Mouse (Mus musculus) MEL (cell line): ENCODE data around the gene Arid5b. TPM values are rescaled to one million over a fixed set of nuclear protein-coding genes. Genes with fewer than 3 reads are reported as not detected.

Experiments
- DNase-seq: peaks from one replicate; pipeline ENCODE4 v3.0.0; 2011; ENCODE audit warnings: low read depth, low spot score
- H3K27ac ChIP-seq: 2 replicates; pipeline ENCODE4 v1.5.1; 2012; ENCODE audit warnings: low read depth, mild to moderate bottlenecking, control low read depth, low read length, moderate library complexity; ENCODE audit not compliant: control insufficient read depth
- H3K27me3 ChIP-seq, 2 experiments: fragments of 150-350 bp in 1 of 2; sonication (generic) in 1 of 2; 2 replicates each; pipeline ENCODE4 v1.6.1; 2012; ENCODE audit warnings: low read length in 2 of 2, mild to moderate bottlenecking in 2 of 2, improper control_type of control experiment in 1 of 2, moderate library complexity in 1 of 2; ENCODE audit not compliant: insufficient read depth in 2 of 2, control insufficient read depth in 1 of 2
- H3K36me3 ChIP-seq, 2 experiments: 2 replicates each; pipeline ENCODE4 v1.6.1; 2012 to 2014; ENCODE audit warnings: low read length in 2 of 2, improper control_type of control experiment in 1 of 2, inconsistent platforms in 1 of 2, mild to moderate bottlenecking in 1 of 2; ENCODE audit not compliant: insufficient read depth in 2 of 2, control insufficient read depth in 1 of 2
- H3K4me1 ChIP-seq, 2 experiments: fragments of 150-350 bp in 1 of 2; sonication (generic) in 1 of 2; 2 replicates each; pipeline ENCODE4 v1.6.1; 2012; ENCODE audit warnings: low read length in 2 of 2, improper control_type of control experiment in 1 of 2, mild to moderate bottlenecking in 1 of 2; ENCODE audit not compliant: insufficient read depth in 2 of 2, control insufficient read depth in 1 of 2
- H3K4me3 ChIP-seq, 2 experiments: fragments of 150-350 bp in 1 of 2; sonication (generic) in 1 of 2; 2 replicates each; pipeline ENCODE4 v1.5.1; 2012; ENCODE audit warnings: low read depth in 2 of 2, low read length in 2 of 2, mild to moderate bottlenecking in 2 of 2, moderate library complexity in 2 of 2, control low read depth in 1 of 2, improper control_type of control experiment in 1 of 2; ENCODE audit not compliant: control insufficient read depth in 1 of 2, insufficient read depth in 1 of 2
- H3K79me2 ChIP-seq: 2 replicates; pipeline ENCODE4 v1.6.1; 2012; ENCODE audit warnings: mild to moderate bottlenecking, low read length, moderate library complexity; ENCODE audit not compliant: control insufficient read depth, poor library complexity, insufficient read depth
- H3K9ac ChIP-seq: 2 replicates; pipeline ENCODE4 v1.6.1; 2012; ENCODE audit warnings: low read depth, mild to moderate bottlenecking, control low read depth, low read length, moderate library complexity; ENCODE audit not compliant: control insufficient read depth, poor library complexity, severe bottlenecking
- H3K9me3 ChIP-seq: fragments of 150-350 bp; sonication (generic); replicated peaks from 2 replicates; pipeline ENCODE4 v1.6.1; 2012; ENCODE audit warnings: mild to moderate bottlenecking, low read length, improper control_type of control experiment, moderate library complexity; ENCODE audit not compliant: insufficient read depth
- BHLHE40 ChIP-seq: IDR thresholded peaks from 2 replicates; pipeline ENCODE4 v1.6.1; 2012; ENCODE audit warnings: low read depth, mild to moderate bottlenecking, inconsistent platforms, low read length, improper control_type of control experiment, borderline replicate concordance
- CTCF ChIP-seq, 3 experiments: IDR thresholded peaks in 2 of 3; conservative IDR thresholded peaks in 1 of 3; 2 replicates each; pipeline ENCODE4 v1.5.1; 2011 to 2012; ENCODE audit warnings: low read length in 3 of 3, low read depth in 2 of 3, mild to moderate bottlenecking in 2 of 3, improper control_type of control experiment in 1 of 3, inconsistent platforms in 1 of 3, mixed read lengths in 1 of 3, moderate library complexity in 1 of 3; ENCODE audit not compliant: control insufficient read depth in 1 of 3, insufficient read depth in 1 of 3, poor library complexity in 1 of 3, severe bottlenecking in 1 of 3
- E2F4 ChIP-seq: IDR thresholded peaks from 2 replicates; pipeline ENCODE4 v1.6.1; 2011; ENCODE audit warnings: low read depth, low read length, improper control_type of control experiment, borderline replicate concordance
- ELF1 ChIP-seq: IDR thresholded peaks from 2 replicates; pipeline ENCODE4 v1.6.1; 2014; ENCODE audit warnings: low read depth, mild to moderate bottlenecking, inconsistent platforms, low read length, improper control_type of control experiment, moderate library complexity
- EP300 ChIP-seq, 2 experiments: IDR thresholded peaks; 2 replicates each; pipeline ENCODE4 v1.6.1; 2011; ENCODE audit warnings: improper control_type of control experiment in 2 of 2, low read length in 2 of 2, low read depth in 1 of 2, mild to moderate bottlenecking in 1 of 2
- ETS1 ChIP-seq: IDR thresholded peaks from 2 replicates; pipeline ENCODE4 v1.6.1; 2012; ENCODE audit warnings: low read depth, mild to moderate bottlenecking, inconsistent platforms, low read length, improper control_type of control experiment, moderate library complexity
- GATA1 ChIP-seq: IDR thresholded peaks from 2 replicates; pipeline ENCODE4 v1.6.1; 2011; ENCODE audit warnings: low read depth, low read length, improper control_type of control experiment
- HCFC1 ChIP-seq: IDR thresholded peaks from 2 replicates; pipeline ENCODE4 v1.6.1; 2012; ENCODE audit warnings: low read depth, mild to moderate bottlenecking, inconsistent platforms, low read length, improper control_type of control experiment, moderate library complexity
- JUND ChIP-seq: IDR thresholded peaks from 2 replicates; pipeline ENCODE4 v1.6.1; 2011; ENCODE audit warnings: low read depth, mild to moderate bottlenecking, improper control_type of control experiment, low read length
- MAX ChIP-seq: IDR thresholded peaks from 2 replicates; pipeline ENCODE4 v1.6.1; 2011; ENCODE audit warnings: low read length, improper control_type of control experiment
- MAZ ChIP-seq: IDR thresholded peaks from 2 replicates; pipeline ENCODE4 v1.6.1; 2012; ENCODE audit warnings: low read depth, mild to moderate bottlenecking, inconsistent platforms, low read length, improper control_type of control experiment
- MEF2A ChIP-seq: IDR thresholded peaks from 2 replicates; pipeline ENCODE4 v1.6.1; 2014; ENCODE audit warnings: low read depth, mild to moderate bottlenecking, inconsistent platforms, low read length, improper control_type of control experiment; ENCODE audit not compliant: poor library complexity, insufficient replicate concordance, severe bottlenecking; ENCODE audit errors: extremely low read depth
- MXI1 ChIP-seq: IDR thresholded peaks from 2 replicates; pipeline ENCODE4 v1.6.1; 2011; ENCODE audit warnings: mild to moderate bottlenecking, low read depth, low read length, improper control_type of control experiment
- POLR2A ChIP-seq, 2 experiments: IDR thresholded peaks; 2 replicates each; pipeline ENCODE4 v1.6.1; 2011 to 2012; ENCODE audit warnings: low read length in 2 of 2, mild to moderate bottlenecking in 2 of 2, control low read depth in 1 of 2, improper control_type of control experiment in 1 of 2, low read depth in 1 of 2, moderate library complexity in 1 of 2; ENCODE audit not compliant: control insufficient read depth in 1 of 2, insufficient read depth in 1 of 2, poor library complexity in 1 of 2
- POLR2AphosphoS2 ChIP-seq: IDR thresholded peaks from 2 replicates; pipeline ENCODE4 v1.6.1; 2011; ENCODE audit warnings: low read length, improper control_type of control experiment
- SIN3A ChIP-seq: IDR thresholded peaks from 2 replicates; pipeline ENCODE4 v1.6.1; 2012; ENCODE audit warnings: low read length, improper control_type of control experiment, inconsistent platforms
- SMC3 ChIP-seq: IDR thresholded peaks from 2 replicates; pipeline ENCODE4 v1.6.1; 2011; ENCODE audit warnings: low read depth, low read length, improper control_type of control experiment
- TBP ChIP-seq: IDR thresholded peaks from 2 replicates; pipeline ENCODE4 v1.8.0; 2011; ENCODE audit warnings: low read depth, low read length, improper control_type of control experiment
- TCF12 ChIP-seq: IDR thresholded peaks from 2 replicates; pipeline ENCODE4 v1.6.1; 2014; ENCODE audit warnings: low read depth, mild to moderate bottlenecking, inconsistent platforms, low read length, improper control_type of control experiment, moderate library complexity
- USF1 ChIP-seq: IDR thresholded peaks from 2 replicates; pipeline ENCODE4 v1.6.1; 2014; ENCODE audit warnings: low read depth, mild to moderate bottlenecking, inconsistent platforms, low read length, improper control_type of control experiment, moderate library complexity
- USF2 ChIP-seq, 2 experiments: IDR thresholded peaks; 2 replicates each; pipeline ENCODE4 v1.6.1; 2011 to 2012; ENCODE audit warnings: improper control_type of control experiment in 2 of 2, low read length in 2 of 2, borderline replicate concordance in 1 of 2, inconsistent platforms in 1 of 2, low read depth in 1 of 2, mild to moderate bottlenecking in 1 of 2; ENCODE audit not compliant: insufficient read depth in 1 of 2
- ZKSCAN1 ChIP-seq: IDR thresholded peaks from 2 replicates; pipeline ENCODE4 v1.6.1; 2012; ENCODE audit warnings: low read depth, mild to moderate bottlenecking, inconsistent platforms, low read length, improper control_type of control experiment, moderate library complexity
- ZMIZ1 ChIP-seq: IDR thresholded peaks from 2 replicates; pipeline ENCODE4 v1.6.1; 2012; ENCODE audit warnings: low read depth, mild to moderate bottlenecking, inconsistent platforms, low read length, improper control_type of control experiment, moderate library complexity
- ZNF384 ChIP-seq: IDR thresholded peaks from 2 replicates; pipeline ENCODE4 v1.6.1; 2012; ENCODE audit warnings: low read depth, mild to moderate bottlenecking, inconsistent platforms, low read length, improper control_type of control experiment
- polyA plus RNA-seq, 2 experiments: library from polyadenylated mRNA; stranded (reverse) in 1 of 2; unstranded in 1 of 2; fragments of >175 nt in 1 of 2; fragments of >200 nt in 1 of 2; gene quantifications; 2 replicates each; pipeline versions ENCODE4 v1.2.1 to v1.2.4; 2012; ENCODE audit warnings: low replicate concordance in 2 of 2, low read depth in 1 of 2; ENCODE audit not compliant: insufficient read length in 2 of 2, insufficient read depth in 1 of 2, missing spikeins in 1 of 2
- total RNA-seq: library from RNA; depleted of rRNA; stranded (reverse); fragments of 300-350 nt; gene quantifications from 2 replicates; pipeline ENCODE4 v1.2.3, GENCODE M21; 2012

The Arid5b gene
- total and polyA plus RNA-seq, 3 experiments: 0.03 TPM; not detected in 2

- TF ChIP-seq BHLHE40 (no peak), ETS1 (no peak)
- H3K27me3 ChIP-seq: no peaks in the 10 kb centered on the region; a peak in 1 of 4 replicates
- H3K4me1 ChIP-seq: peaks cover 0 to 2% of the 10 kb centered on the region in 2 experiments; a peak in 2 of 4 replicates
- DNase-seq: no peak
- no peak overlapping the region for H3K4me3 ChIP-seq
- peaks cover 0 to 5% of the 10 kb centered on the region in 2 experiments; a peak in 2 of 4 replicates for H3K36me3 ChIP-seq
- H3K79me2 ChIP-seq: no peaks in the 10 kb centered on the region
- H3K9ac ChIP-seq: no peak overlapping the region
- peak overlapping the region; percentile 19; the same call in 1 of the 2 replicates for H3K27ac ChIP-seq
- H3K9me3 ChIP-seq: no peaks in the 10 kb centered on the region
Observed at GRCm38 (mm10) chr10:68126551-68126950, 152.0 kb downstream of the Arid5b start.

GRCm38 (mm10) chr10:68125919-68126550 is 152.5 kb downstream of the Arid5b start:
- peaks cover 0 to 5% of the 10 kb centered on the region in 2 experiments; a peak in 2 of 4 replicates for H3K36me3 ChIP-seq
- no peak overlapping the region for H3K9ac ChIP-seq
- peak overlapping the region; percentile 19; the same call in 1 of the 2 replicates for H3K27ac ChIP-seq
- H3K9me3 ChIP-seq: no peaks in the 10 kb centered on the region
- TF ChIP-seq TCF12 (no peak), SMC3 (no peak), JUND (no peak), SIN3A (no peak), POLR2A (IDR thresholded peaks at IDR 0.05; ENCODE audit: control insufficient read depth in 1 of 2, insufficient read depth in 1 of 2, low read depth in 1 of 2, low read length in 2 of 2, poor library complexity in 1 of 2) (no peak), ZKSCAN1 (no peak), MAZ (no peak), EP300 (IDR thresholded peaks at IDR 0.05; ENCODE audit: low read depth in 1 of 2, low read length in 2 of 2) (0 out of 4 replicates have a peak, but pooled peaks of 1 of the 2 experiments have one; percentile 31), HCFC1 (no peak), GATA1 (0 out of 2 replicates have a peak, but pooled peaks have one; percentile 16), ZNF384 (no peak), USF2 (IDR thresholded peaks at IDR 0.05; ENCODE audit: borderline replicate concordance in 1 of 2, insufficient read depth in 1 of 2, low read depth in 1 of 2, low read length in 2 of 2) (no peak), POLR2AphosphoS2 (no peak), MXI1 (no peak), MEF2A (peak; percentile 81; the same call in 1 of the 2 replicates), ZMIZ1 (no peak), BHLHE40 (no peak), TBP (no peak), ELF1 (no peak), USF1 (no peak), E2F4 (no peak), MAX (no peak), CTCF (IDR thresholded peaks at IDR 0.05 in 2 of 3, conservative IDR thresholded peaks at IDR 0.05 in 1 of 3; ENCODE audit: control insufficient read depth in 1 of 3, insufficient read depth in 1 of 3, low read depth in 2 of 3, low read length in 3 of 3, poor library complexity in 1 of 3, severe bottlenecking in 1 of 3) (no peak)
- 0 out of 4 replicates have a peak overlapping the region, but pooled peaks of 1 of the 2 experiments have one; percentile 4 for H3K4me3 ChIP-seq
- peaks cover 0 to 2% of the 10 kb centered on the region in 2 experiments; a peak in 2 of 4 replicates for H3K4me1 ChIP-seq
- DNase-seq: peak; percentile 14
- no peaks in the 10 kb centered on the region; a peak in 1 of 4 replicates for H3K27me3 ChIP-seq
- no peaks in the 10 kb centered on the region for H3K79me2 ChIP-seq
